Mouse (Mus musculus) testis, adult 2 months (tissue): Measurements from ENCODE around the gene Sptbn1.

Experiments
- CTCF ChIP-seq: fragments of 200-500 bp; IDR thresholded peaks from 2 replicates; pipeline ENCODE4 v1.5.1; 2012; ENCODE audit warnings: low read depth, mild to moderate bottlenecking, inconsistent platforms, low read length, moderate library complexity; ENCODE audit not compliant: control insufficient read depth, insufficient read depth, insufficient replicate concordance
- POLR2A ChIP-seq: fragments of 200-500 bp; IDR thresholded peaks from 2 replicates; pipeline ENCODE4 v1.6.1; 2012; ENCODE audit warnings: low read depth, mild to moderate bottlenecking, inconsistent platforms, low read length, moderate library complexity; ENCODE audit not compliant: control insufficient read depth

GRCm38 (mm10) chr11:30240861-30241260 is 27.1 kb downstream of the Sptbn1 start:
- no peak for TF ChIP-seq CTCF
- TF ChIP-seq POLR2A = no peak
